Mouse (Mus musculus) C2C12 (cell line): ENCODE results near the gene Gfod1.

ENCODE experiments used
- CTCF ChIP-seq: IDR thresholded peaks from one replicate; pipeline ENCODE4 v1.5.1; 2011; ENCODE audit not compliant: control insufficient read depth, insufficient read depth, insufficient read length
- USF1 ChIP-seq: IDR thresholded peaks from one replicate; pipeline ENCODE4 v1.6.1; 2011; ENCODE audit warnings: low read depth, mild to moderate bottlenecking, control low read depth, moderate library complexity

DNA sequence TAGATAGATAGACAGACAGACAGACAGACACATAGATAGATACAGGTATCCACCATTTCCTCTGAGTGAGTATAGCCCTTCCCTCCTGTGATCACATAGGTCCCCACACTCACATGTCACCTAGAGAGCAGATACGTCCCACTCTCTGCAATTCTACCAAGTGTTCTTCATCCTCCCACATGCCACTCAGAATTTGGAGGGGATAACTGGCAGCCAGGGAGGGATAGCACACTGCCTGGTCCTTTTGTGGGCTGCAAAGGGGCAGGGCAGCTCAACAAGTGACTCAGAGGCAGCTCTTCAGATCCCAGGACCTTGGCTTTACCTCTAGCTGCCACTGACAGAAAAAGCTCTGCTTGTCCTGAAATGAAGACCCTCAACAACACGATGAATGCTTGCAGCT, 36.1 kb downstream of the Gfod1 start:
- TF ChIP-seq USF1 (no peak), CTCF (no peak)
